Mouse (Mus musculus) cerebellum, adult 2 months (tissue): ENCODE measurements around the gene Hs2st1.

Source experiments
- CTCF ChIP-seq: fragments of 200-500 bp; IDR thresholded peaks from 2 replicates; pipeline ENCODE4 v1.5.1; 2011; ENCODE audit warnings: low read depth, mild to moderate bottlenecking, control low read depth, low read length, moderate library complexity, borderline replicate concordance; ENCODE audit not compliant: insufficient read depth
- POLR2A ChIP-seq: fragments of 200-500 bp; IDR thresholded peaks from 2 replicates; pipeline ENCODE4 v1.6.1; 2011; ENCODE audit warnings: low read length, control low read depth, borderline replicate concordance; ENCODE audit not compliant: insufficient read depth

DNA sequence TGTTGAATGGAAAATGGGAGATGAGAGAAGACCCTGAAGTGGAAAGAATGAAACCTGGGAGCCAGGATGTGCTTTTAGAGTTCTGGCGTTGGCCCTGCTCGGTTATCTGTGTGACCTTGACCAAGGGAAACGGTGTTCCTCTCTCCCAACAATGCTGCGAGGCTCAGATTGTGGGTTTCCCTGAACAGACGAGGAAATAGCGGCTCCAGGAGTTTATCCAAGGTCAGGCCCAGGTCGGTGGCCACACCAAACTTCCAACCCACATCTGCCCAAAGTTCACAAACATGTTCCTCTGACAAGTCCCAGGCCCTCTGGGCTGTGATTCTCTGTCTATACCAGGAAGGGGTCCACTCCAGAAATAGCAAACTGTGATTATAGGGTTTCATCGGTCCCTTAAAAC, 169.6 kb downstream of the Hs2st1 start:
- TF ChIP-seq POLR2A (no peak), CTCF (no peak)
